ENCODE assay signal across 8 mouse cellular contexts in genomic region chr13:104947958-104948357, GRCm38 (mm10).
DNase-seq lines count a peak whose midpoint lies in the region; ATAC-seq and TF ChIP-seq lines count a peak whose summit lies in the region.

No protein-coding gene starts in this region.

- WGBS in cerebellum, adult 2 months, result under 1% methylated on average over 7 of the region's 7 CpGs
- under 1% methylated on average over 7 of the region's 7 CpGs for WGBS in lung, embryonic 15.5 days

- H3K27me3 ChIP-seq in cerebellum, adult 2 months (ENCODE audit: control insufficient read depth, insufficient read depth, low read length), result no peaks in the 10 kb centered on the region
- no peaks in the 10 kb centered on the region for H3K27me3 ChIP-seq in lung, embryonic 15.5 days

- no peak overlapping the region for H3K4me3 ChIP-seq in cerebellum, adult 2 months (replicated peaks; ENCODE audit: insufficient read depth, low read depth, low read length)
- H3K4me3 ChIP-seq in layer of hippocampus, adult 2 months, result no peak overlapping the region
- peak overlapping the region; percentile 19; the same call in 1 of the 2 replicates for H3K4me3 ChIP-seq in lung, embryonic 15.5 days

- peak overlapping the region; percentile 42 for H3K4me2 ChIP-seq in lung, embryonic 15.5 days

- no peak overlapping the region for H3K9ac ChIP-seq in lung, embryonic 15.5 days

- no peak overlapping the region for H3K27ac ChIP-seq in cerebellum, adult 2 months (ENCODE audit: insufficient read depth, low read length)
- 0 out of 2 replicates have a peak overlapping the region, but pooled peaks have one; percentile 20 for H3K27ac ChIP-seq in layer of hippocampus, adult 2 months
- H3K27ac ChIP-seq in lung, embryonic 15.5 days, result no peak overlapping the region

- TF ChIP-seq CTCF in cerebellum, adult 2 months (IDR thresholded peaks at IDR 0.05; ENCODE audit: borderline replicate concordance, insufficient read depth, low read depth, low read length), result peak; percentile 69; the same call in 1 of the 2 replicates
- TF ChIP-seq CTCF in layer of hippocampus, adult 2 months (conservative IDR thresholded peaks at IDR 0.05), result peak; percentile 92

- no peaks in the 10 kb centered on the region for H3K9me3 ChIP-seq in lung, embryonic 15.5 days

- peak; percentile 71 for DNase-seq in MEL-GATA-1-ER (ENCODE audit: extremely low read depth, low read depth)
- peak; percentile 77 to 79 for DNase-seq in cerebellum, adult 2 months
- DNase-seq in layer of hippocampus, adult 2 months (ENCODE audit: low spot score in 2 of 2), result peak; percentile 82 to 87
- peak; percentile 66 for DNase-seq in ovary, postnatal 14 days (ENCODE audit: low spot score)
- peak; percentile 66 for DNase-seq in thymus, postnatal 25 days

- TF ChIP-seq POLR2A in cerebellum, adult 2 months (IDR thresholded peaks at IDR 0.05; ENCODE audit: borderline replicate concordance, insufficient read depth, low read length), result no peak

- peak; percentile 69 for ATAC-seq in frontal cortex, adult (ENCODE audit: low TSS enrichment)
- ATAC-seq in hematopoietic stem cell, adult 5-6 weeks (replicated peaks in 1 of 2; ENCODE audit: insufficient read depth in 1 of 2, low FRiP score in 2 of 2, low TSS enrichment in 1 of 2, low read depth in 1 of 2, poor library complexity in 2 of 2, severe bottlenecking in 2 of 2), result peak; percentile 86 to 89
- peak; percentile 86 for ATAC-seq in lung, embryonic 15.5 days (ENCODE audit: borderline replicate concordance, extremely low read depth, low FRiP score, low TSS enrichment)

- H3K36me3 ChIP-seq in lung, embryonic 15.5 days, result no peaks in the 10 kb centered on the region

- H3K4me1 ChIP-seq in cerebellum, adult 2 months (ENCODE audit: control insufficient read depth, insufficient read depth, low read length), result no peaks in the 10 kb centered on the region
- no peaks in the 10 kb centered on the region for H3K4me1 ChIP-seq in lung, embryonic 15.5 days
